Mouse (Mus musculus) spleen, adult 2 months (tissue): ENCODE measurements around the gene Dnajc8. TPM values are rescaled to one million over a fixed set of nuclear protein-coding genes. Genes with fewer than 3 reads are reported as not detected.

Experiments used
- DNase-seq, 2 experiments: peaks; one replicate each; pipeline versions ENCODE4 v3.0.0 to v3.0.0-alpha.2; 2012 to 2021; ENCODE audit warnings: low spot score in 2 of 2, low read depth in 1 of 2
- H3K27ac ChIP-seq: fragments of 200-500 bp; 2 replicates; pipeline ENCODE4 v1.5.1; 2012; ENCODE audit warnings: low read length, inconsistent platforms; ENCODE audit not compliant: insufficient read depth
- H3K27me3 ChIP-seq: fragments of 200-500 bp; 2 replicates; pipeline ENCODE4 v1.6.1; 2012; ENCODE audit warnings: mild to moderate bottlenecking, moderate library complexity, low read length, inconsistent platforms; ENCODE audit not compliant: control insufficient read depth, insufficient read depth
- H3K36me3 ChIP-seq: fragments of 200-500 bp; 2 replicates; pipeline ENCODE4 v1.6.1; 2012; ENCODE audit warnings: mild to moderate bottlenecking, low read length, inconsistent platforms; ENCODE audit not compliant: control insufficient read depth, insufficient read depth
- H3K4me1 ChIP-seq: fragments of 200-500 bp; 2 replicates; pipeline ENCODE4 v1.6.1; 2011; ENCODE audit warnings: inconsistent platforms; ENCODE audit not compliant: control insufficient read depth, insufficient read depth, insufficient read length
- H3K4me3 ChIP-seq: fragments of 200-500 bp; 2 replicates; pipeline ENCODE4 v1.5.1; 2011; ENCODE audit warnings: mild to moderate bottlenecking, inconsistent platforms; ENCODE audit not compliant: insufficient read depth, insufficient read length; ENCODE audit errors: extremely low read depth
- CTCF ChIP-seq: fragments of 200-500 bp; IDR thresholded peaks from 2 replicates; pipeline ENCODE4 v1.5.1; 2011; ENCODE audit warnings: mild to moderate bottlenecking, inconsistent platforms; ENCODE audit not compliant: insufficient read depth, insufficient read length, insufficient replicate concordance; ENCODE audit errors: extremely low read depth
- POLR2A ChIP-seq: fragments of 200-500 bp; IDR thresholded peaks from 2 replicates; pipeline ENCODE4 v1.6.1; 2011; ENCODE audit warnings: low read depth, low read length, inconsistent platforms
- WGBS: fragments of 180-500 bp; shearing (Covaris S2); methylation state at CpG from one replicate; pipeline ENCODE4 v1.1.7; 2018; 5-methylcytosine and 5-hydroxymethylcytosine counted together
- polyA plus RNA-seq: library from polyadenylated mRNA; depleted of rRNA; stranded (reverse); fragments of >200 nt; gene quantifications from 2 replicates; pipeline ENCODE4 v1.2.3, GENCODE M21; 2012

The Dnajc8 gene
- polyA plus RNA-seq, 1 experiment, result 18.2 TPM

- no peaks in the 10 kb centered on the region for H3K36me3 ChIP-seq
These were observed 27.9 kb downstream of the Dnajc8 start for GRCm38 (mm10) chr4:132563261-132563660.

GRCm38 (mm10) chr4:132563965-132564364 is 28.6 kb downstream of the Dnajc8 start, which contains the start of gene Ptafr:
Gene Ptafr (plus strand): TSS chr4:132564067.
- TF ChIP-seq POLR2A (no peak), CTCF (no peak)
- peak within 1 kb of the TSS; percentile 34 for H3K27ac ChIP-seq
- H3K4me3 ChIP-seq, result peak within 1 kb of the TSS; percentile 4; the same call in 1 of the 2 replicates
- H3K36me3 ChIP-seq, result no peaks in the 10 kb centered on the region
- WGBS, result 6% methylated on average over 4 of the region's 4 CpGs
- no peaks in the 10 kb centered on the region for H3K27me3 ChIP-seq
- peak in 1 of 2 experiments; percentile 41 for DNase-seq
- peaks cover 2% of the 10 kb centered on the region; the same call in 1 of the 2 replicates for H3K4me1 ChIP-seq

More at GRCm38 (mm10) chr4:132563261-132563660, 27.9 kb downstream of the Dnajc8 start:
- DNase-seq, result no peak
- no peaks in the 10 kb centered on the region for H3K27me3 ChIP-seq
- TF ChIP-seq CTCF (no peak), POLR2A (no peak)
- no peak overlapping the region for H3K4me3 ChIP-seq
- no peak overlapping the region for H3K27ac ChIP-seq
- 56% methylated on average over 3 of the region's 3 CpGs for WGBS
- peaks cover 2% of the 10 kb centered on the region; the same call in 1 of the 2 replicates for H3K4me1 ChIP-seq

GRCm38 (mm10) chr4:132565089-132565747 is 29.9 kb downstream of the Dnajc8 start:
- H3K27me3 ChIP-seq, result no peaks in the 10 kb centered on the region
- H3K4me3 ChIP-seq, result peak overlapping the region; percentile 4; the same call in 1 of the 2 replicates

GRCm38 (mm10) chr4:132567361-132567779 is 32.0 kb downstream of the Dnajc8 start:
- no peaks in the 10 kb centered on the region for H3K36me3 ChIP-seq
- TF ChIP-seq POLR2A (no peak), CTCF (no peak)
- no peak overlapping the region for H3K27ac ChIP-seq
- H3K4me1 ChIP-seq, result peaks cover 2% of the 10 kb centered on the region; the same call in 1 of the 2 replicates
- H3K27me3 ChIP-seq, result no peaks in the 10 kb centered on the region
- no peak overlapping the region for H3K4me3 ChIP-seq
- WGBS, result 73% methylated on average over 9 of the region's 9 CpGs
- no peak for DNase-seq

More at GRCm38 (mm10) chr4:132565089-132565747, 29.9 kb downstream of the Dnajc8 start:
- TF ChIP-seq POLR2A (no peak), CTCF (no peak)
- DNase-seq, result no peak
- Histone ChIP-seq H3K4me1 (peaks cover 2% of the 10 kb centered on the region; the same call in 1 of the 2 replicates), H3K27ac (no peak overlapping the region), H3K36me3 (no peaks in the 10 kb centered on the region)
- 77% methylated on average over 12 of the region's 12 CpGs for WGBS

- TF ChIP-seq CTCF (peak; percentile 1; the same call in 1 of the 2 replicates), POLR2A (no peak)
- H3K4me1 ChIP-seq, result peaks cover 9% of the 10 kb centered on the region; the same call in 1 of the 2 replicates
- no peak overlapping the region for H3K4me3 ChIP-seq
- H3K36me3 ChIP-seq, result no peaks in the 10 kb centered on the region
- no peak for DNase-seq
- no peak overlapping the region for H3K27ac ChIP-seq
- H3K27me3 ChIP-seq, result no peaks in the 10 kb centered on the region
- 96% methylated on average over 5 of the region's 5 CpGs for WGBS
These were observed 33.8 kb downstream of the Dnajc8 start for GRCm38 (mm10) chr4:132569115-132569514.

GRCm38 (mm10) chr4:132571190-132571589 is 35.8 kb downstream of the Dnajc8 start:
- Histone ChIP-seq H3K36me3 (no peaks in the 10 kb centered on the region), H3K27ac (no peak overlapping the region), H3K4me3 (no peak overlapping the region), H3K27me3 (no peaks in the 10 kb centered on the region), H3K4me1 (peaks cover 9% of the 10 kb centered on the region; the same call in 1 of the 2 replicates)
- no peak for TF ChIP-seq POLR2A
- no peak for TF ChIP-seq CTCF
- no peak for DNase-seq
- WGBS, result 78% methylated on average over 9 of the region's 9 CpGs

- 14% methylated on average over 11 of the region's 11 CpGs for WGBS
- H3K27me3 ChIP-seq, result no peaks in the 10 kb centered on the region
- H3K27ac ChIP-seq, result peak overlapping the region; percentile 20; the same call in 1 of the 2 replicates
- H3K4me3 ChIP-seq, result peak overlapping the region; percentile 28; the same call in 1 of the 2 replicates
- peaks cover 8% of the 10 kb centered on the region; the same call in 1 of the 2 replicates for H3K4me1 ChIP-seq
- no peak for DNase-seq
- no peaks in the 10 kb centered on the region for H3K36me3 ChIP-seq
- TF ChIP-seq CTCF (no peak), POLR2A (no peak)
These were observed 38.0 kb downstream of the Dnajc8 start for GRCm38 (mm10) chr4:132573327-132573726.
